Mouse (Mus musculus) embryonic fibroblast, embryonic 13.5 days (primary cell): Measurements from ENCODE around the gene Parp6.

Experiments
- CTCF ChIP-seq: IDR thresholded peaks from 2 replicates; pipeline ENCODE4 v1.5.1; 2011; ENCODE audit warnings: mild to moderate bottlenecking, control low read depth, low read length, moderate library complexity, borderline replicate concordance; ENCODE audit not compliant: insufficient read depth
- POLR2A ChIP-seq: IDR thresholded peaks from 2 replicates; pipeline ENCODE4 v1.6.1; 2011; ENCODE audit warnings: low read depth, mild to moderate bottlenecking, control low read depth, low read length, moderate library complexity

DNA sequence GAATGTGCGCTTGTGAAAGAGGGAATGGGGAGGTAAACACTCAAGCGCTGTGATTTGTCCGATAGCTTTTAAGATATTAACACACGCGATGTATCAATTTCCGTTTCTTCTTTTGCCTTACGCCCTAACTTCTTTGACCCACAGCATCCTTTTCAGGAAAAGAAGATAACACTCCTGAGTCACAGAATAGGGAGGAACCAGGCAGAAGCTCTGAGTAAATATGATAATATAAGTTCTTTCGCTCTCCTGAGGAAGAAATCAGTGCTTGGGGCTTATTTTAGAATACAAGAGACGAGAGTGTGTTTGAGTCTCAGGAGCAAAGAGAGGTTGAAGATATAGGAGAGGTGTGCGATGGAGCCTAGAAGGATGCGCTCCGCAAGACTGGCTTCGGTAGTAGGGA lies 39.7 kb upstream of the Parp6 start:
- no peak for TF ChIP-seq CTCF
- TF ChIP-seq POLR2A: no peak
